Mouse (Mus musculus) small intestine, adult 2 months (tissue): Measurements from ENCODE around the gene Gm10053. TPM values are rescaled to one million over a fixed set of nuclear protein-coding genes. Genes with fewer than 3 reads are reported as not detected.

Source experiments
- H3K27ac ChIP-seq: fragments of 200-500 bp; 2 replicates; pipeline ENCODE4 v1.5.1; 2012; ENCODE audit warnings: low read depth, low read length, control low read depth, inconsistent platforms; ENCODE audit not compliant: insufficient read depth
- H3K27me3 ChIP-seq: fragments of 200-500 bp; 2 replicates; pipeline ENCODE4 v1.6.1; 2012; ENCODE audit warnings: mild to moderate bottlenecking, moderate library complexity, low read length, inconsistent platforms; ENCODE audit not compliant: control insufficient read depth, insufficient read depth
- H3K36me3 ChIP-seq: fragments of 200-500 bp; 2 replicates; pipeline ENCODE4 v1.6.1; 2012; ENCODE audit warnings: mild to moderate bottlenecking, low read length, control low read depth, inconsistent platforms; ENCODE audit not compliant: control insufficient read depth, insufficient read depth
- H3K4me1 ChIP-seq: fragments of 200-500 bp; 2 replicates; pipeline ENCODE4 v1.6.1; 2012; ENCODE audit warnings: low read length, inconsistent platforms, mixed read lengths; ENCODE audit not compliant: control insufficient read depth, insufficient read depth, insufficient read length
- H3K4me3 ChIP-seq: fragments of 200-500 bp; 2 replicates; pipeline ENCODE4 v1.5.1; 2012; ENCODE audit warnings: low read depth, mild to moderate bottlenecking, control low read depth, inconsistent platforms, low read length, moderate library complexity
- CTCF ChIP-seq: fragments of 200-500 bp; IDR thresholded peaks from 2 replicates; pipeline ENCODE4 v1.5.1; 2012; ENCODE audit warnings: low read depth, mild to moderate bottlenecking, control low read depth, inconsistent platforms, low read length, moderate library complexity, mixed read lengths; ENCODE audit not compliant: insufficient replicate concordance, insufficient read length; ENCODE audit errors: extremely low read depth
- POLR2A ChIP-seq: fragments of 200-500 bp; IDR thresholded peaks from 2 replicates; pipeline ENCODE4 v1.6.1; 2012; ENCODE audit warnings: low read depth, mild to moderate bottlenecking, control low read depth, inconsistent platforms, low read length, moderate library complexity
- WGBS: fragments of 180-500 bp; shearing (Covaris S2); methylation state at CpG from one replicate; pipeline ENCODE4 v1.1.7; 2018; 5-methylcytosine and 5-hydroxymethylcytosine counted together
- polyA plus RNA-seq: library from polyadenylated mRNA; depleted of rRNA; stranded (reverse); fragments of >200 nt; gene quantifications from 2 replicates; pipeline ENCODE4 v1.2.3, GENCODE M21; 2012; rRNA removed

Gene Gm10053
- polyA plus RNA-seq, 1 experiment: 5.5 TPM

DNA sequence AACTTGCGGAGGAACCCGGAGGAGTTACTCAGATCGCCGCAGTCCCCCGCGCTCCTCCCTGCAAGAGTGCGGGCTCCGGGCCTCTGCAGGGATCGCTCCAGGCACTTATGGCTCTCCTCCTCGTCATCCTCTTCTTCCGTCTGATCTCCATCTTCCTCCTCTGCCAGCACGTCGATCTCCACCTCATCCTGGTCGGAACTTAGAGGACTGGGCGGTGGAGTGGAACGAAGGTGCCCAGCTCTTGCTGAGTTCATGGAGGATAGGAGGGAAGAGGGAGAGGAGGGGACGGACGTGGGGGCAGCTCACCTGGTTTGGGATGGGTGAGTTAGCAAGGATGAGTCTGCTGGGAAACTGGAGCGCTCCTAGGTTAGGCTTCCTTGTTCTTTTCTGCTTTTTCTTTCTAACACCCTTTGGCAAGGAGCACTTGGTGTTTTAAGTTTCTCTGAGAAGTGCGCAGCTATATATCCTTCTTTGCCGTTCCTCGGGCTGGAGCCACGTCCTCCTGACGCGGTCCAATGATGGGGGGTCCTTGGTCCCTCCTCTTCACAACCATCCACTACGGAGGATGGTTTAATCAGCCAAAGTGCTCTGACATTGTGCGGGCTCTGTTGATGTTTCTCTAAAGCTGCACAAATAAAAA lies 25.2 kb downstream of the Gm10053 start, which contains the start of gene Foxd4:
TSS of gene Foxd4 (minus strand) at position 617 of the 640 bp plus-strand sequence.
- Histone ChIP-seq H3K27me3 (peaks cover 56% of the 10 kb centered on the region), H3K27ac (no peak within 1 kb of the TSS), H3K4me1 (peaks cover 9% of the 10 kb centered on the region), H3K4me3 (peak within 1 kb of the TSS; percentile 28), H3K36me3 (no peaks in the 10 kb centered on the region)
- TF ChIP-seq POLR2A (no peak), CTCF (no peak)
- WGBS: 3% methylated on average over 27 of the region's 27 CpGs

GRCm38 (mm10) chr19:24901666-24902065 lies 26.2 kb downstream of the Gm10053 start:
- WGBS: 4% methylated on average over 3 of the region's 3 CpGs
- Histone ChIP-seq H3K36me3 (no peaks in the 10 kb centered on the region), H3K27me3 (peaks cover 52% of the 10 kb centered on the region)

DNA sequence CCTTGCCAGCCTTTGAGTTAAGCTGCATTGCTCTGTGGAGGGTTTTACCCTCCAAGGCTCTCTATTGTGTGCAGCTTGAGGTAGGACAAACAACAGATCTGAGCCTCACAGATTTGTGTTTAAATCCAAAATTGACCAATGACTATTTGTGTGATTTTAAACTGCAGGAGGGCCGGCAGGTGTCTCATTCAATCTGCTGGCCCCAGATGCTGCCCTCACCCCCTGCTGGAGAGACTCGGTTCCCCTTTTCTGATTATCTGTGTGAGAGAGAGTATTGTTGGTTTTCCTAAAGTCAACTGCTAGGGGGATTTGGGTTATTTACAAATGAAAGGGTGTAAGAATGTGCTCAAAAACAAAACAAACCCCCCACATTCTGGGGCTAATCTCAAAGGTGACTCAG lies 26.8 kb downstream of the Gm10053 start:
- WGBS: 9% methylated on average over 2 of the region's 2 CpGs
- H3K4me1 ChIP-seq: peaks cover 7% of the 10 kb centered on the region
- TF ChIP-seq POLR2A: no peak
- TF ChIP-seq CTCF: no peak
- peaks cover 46% of the 10 kb centered on the region for H3K27me3 ChIP-seq
- no peak overlapping the region for H3K27ac ChIP-seq
- no peaks in the 10 kb centered on the region for H3K36me3 ChIP-seq
- H3K4me3 ChIP-seq: no peak overlapping the region

More at GRCm38 (mm10) chr19:24901666-24902065, 26.2 kb downstream of the Gm10053 start:
- Histone ChIP-seq H3K4me3 (no peak overlapping the region), H3K27ac (no peak overlapping the region), H3K4me1 (peaks cover 9% of the 10 kb centered on the region)
- TF ChIP-seq POLR2A: no peak
- no peak for TF ChIP-seq CTCF

DNA sequence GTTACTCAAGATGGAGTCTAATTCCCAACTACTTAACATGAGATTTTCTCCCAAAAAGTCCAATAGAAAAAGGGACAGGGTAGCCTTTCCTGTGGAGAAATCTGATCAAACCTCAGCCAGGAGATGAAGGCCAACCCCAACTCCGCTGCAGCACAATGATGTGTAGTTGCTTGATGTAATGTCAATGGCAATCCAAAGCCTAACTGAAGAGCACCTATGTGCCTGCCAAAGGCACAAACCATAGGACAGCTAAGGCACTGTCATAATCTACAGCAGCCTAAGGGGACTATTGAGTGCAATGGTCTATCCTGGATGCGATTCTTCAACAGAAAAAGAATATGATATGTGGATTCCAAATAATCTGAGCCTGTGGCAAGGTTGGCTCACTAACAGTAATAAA lies 27.3 kb downstream of the Gm10053 start:
- TF ChIP-seq CTCF (no peak), POLR2A (no peak)
- peaks cover 40% of the 10 kb centered on the region for H3K27me3 ChIP-seq
- H3K4me1 ChIP-seq: peaks cover 5% of the 10 kb centered on the region
- H3K4me3 ChIP-seq: no peak overlapping the region
- no peak overlapping the region for H3K27ac ChIP-seq
- 43% methylated on average over 2 of the region's 2 CpGs for WGBS
- no peaks in the 10 kb centered on the region for H3K36me3 ChIP-seq

GRCm38 (mm10) chr19:24907655-24908054 lies 32.2 kb downstream of the Gm10053 start:
- WGBS: 89% methylated on average over 6 of the region's 6 CpGs
- H3K27ac ChIP-seq: no peak overlapping the region
- H3K4me1 ChIP-seq: no peaks in the 10 kb centered on the region
- H3K36me3 ChIP-seq: no peaks in the 10 kb centered on the region
- TF ChIP-seq POLR2A: no peak
- no peak for TF ChIP-seq CTCF
- H3K27me3 ChIP-seq: peaks cover 3% of the 10 kb centered on the region
- no peak overlapping the region for H3K4me3 ChIP-seq

DNA sequence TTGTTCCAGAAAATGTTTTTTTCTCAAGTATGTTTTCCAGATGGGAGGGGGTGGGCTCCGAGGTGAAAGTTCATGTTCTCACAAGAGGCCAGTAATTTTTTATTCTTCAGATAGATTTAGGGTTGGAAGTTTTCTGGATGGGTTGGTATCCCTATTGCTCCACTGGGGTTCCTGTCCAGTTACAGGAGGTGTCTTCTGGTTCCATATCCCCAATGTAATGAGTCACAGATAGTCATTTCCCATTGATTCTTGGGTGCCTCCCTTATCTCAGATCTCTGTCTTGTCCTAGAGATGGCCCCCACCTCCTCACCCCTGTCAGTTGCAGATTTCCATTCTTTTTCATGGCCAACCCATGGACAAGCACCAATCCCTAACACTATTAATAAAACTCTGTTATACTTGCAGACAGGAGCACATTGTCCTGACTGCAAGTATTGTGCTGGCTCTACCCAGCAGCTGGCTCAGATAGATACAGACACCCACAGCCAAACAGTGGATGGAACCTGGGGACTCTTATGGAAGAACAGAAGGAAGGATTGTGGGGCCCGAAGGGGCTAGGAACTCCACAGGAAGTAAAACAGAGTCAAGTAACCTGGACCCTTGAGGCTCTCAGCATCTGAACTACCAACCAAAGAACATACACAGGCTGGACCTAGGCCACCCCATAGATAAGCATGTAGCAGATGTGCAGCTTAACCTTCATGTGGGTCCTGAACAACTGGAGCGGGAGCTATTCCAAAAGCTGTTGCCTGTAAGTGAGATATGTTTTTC lies 33.1 kb downstream of the Gm10053 start:
- no peaks in the 10 kb centered on the region for H3K27me3 ChIP-seq
- no peak overlapping the region for H3K4me3 ChIP-seq
- no peak overlapping the region for H3K27ac ChIP-seq
- no peaks in the 10 kb centered on the region for H3K4me1 ChIP-seq
- no peaks in the 10 kb centered on the region for H3K36me3 ChIP-seq
- 87% methylated on average over 3 of the region's 3 CpGs for WGBS
- no peak for TF ChIP-seq CTCF
- no peak for TF ChIP-seq POLR2A

DNA sequence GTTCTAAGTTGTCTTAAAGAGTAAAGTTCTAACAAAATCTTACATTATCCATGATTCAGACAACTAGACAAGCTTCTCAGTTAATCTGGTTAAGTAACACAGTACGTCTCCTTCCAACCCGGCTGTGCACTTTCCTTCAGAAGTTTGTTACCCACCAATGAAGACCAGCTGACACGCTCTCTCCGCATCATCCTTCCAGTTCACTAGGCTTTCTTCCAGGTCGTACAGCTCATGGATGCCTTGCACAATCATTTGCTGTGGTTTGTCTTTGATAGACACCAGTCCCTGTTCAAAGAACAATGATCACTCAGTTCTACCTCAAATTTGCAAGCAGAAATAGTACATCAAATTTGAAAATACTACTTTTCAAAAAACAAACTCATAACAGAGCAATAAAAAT lies 45.4 kb downstream of the Gm10053 start:
- Histone ChIP-seq H3K27ac (no peak overlapping the region), H3K4me3 (no peak overlapping the region), H3K4me1 (no peaks in the 10 kb centered on the region), H3K36me3 (peaks cover 18% of the 10 kb centered on the region), H3K27me3 (no peaks in the 10 kb centered on the region)
- 92% methylated on average over 5 of the region's 5 CpGs for WGBS
- no peak for TF ChIP-seq POLR2A
- no peak for TF ChIP-seq CTCF

Other genes with a start within 250 kb of the Gm10053 start
- 3.1 and 4.8 TPM in 2 replicates for gene Tmem252, start 201.7 kb upstream of the Gm10053 start, polyA plus RNA-seq
- 18.3 and 18.4 TPM in 2 replicates for gene Pgm5, start 13.8 kb upstream of the Gm10053 start, polyA plus RNA-seq
- gene Foxd4, start 25.5 kb downstream of the Gm10053 start, polyA plus RNA-seq: not detected in 2 replicates
- 0.27 and 0.62 TPM in 2 replicates for gene Cbwd1, start 85.9 kb downstream of the Gm10053 start, polyA plus RNA-seq
- gene Dock8, start 123.8 kb downstream of the Gm10053 start, polyA plus RNA-seq: 13.2 and 14.7 TPM in 2 replicates